Mouse (Mus musculus) heart, postnatal 25 days (tissue): ENCODE measurements around the gene Cyp2r1. TPM values are rescaled to one million over a fixed set of nuclear protein-coding genes. Genes with fewer than 3 reads are reported as not detected.
"Not testable (repeated sequence)": the region's sequence is repeated elsewhere in the genome, so short reads cannot be mapped to it uniquely, and the experiment has no call there.

Experiments
- DNase-seq: peaks from one replicate; pipeline ENCODE4 v3.0.0; 2022; ENCODE audit warnings: low spot score
- intact Hi-C: fragments of 180-260 bp; cut with DNase I; formaldehyde crosslinking; loops from one replicate; pipeline ENCODE4 v1.15.1; 2025
- total RNA-seq, 2 experiments: library from RNA; stranded (reverse); gene quantifications; 2 replicates each; pipeline ENCODE4 v1.2.3; 2021

The Cyp2r1 gene
- total RNA-seq, result 1 to 10 TPM in 1 of 2 experiments, under 1 TPM in 1; 0.44 to 1.1 TPM

- intact Hi-C loops, result no loop called here
- DNase-seq, result peak; percentile 89
Observed at GRCm38 (mm10) chr7:114562531-114563241, at the start of gene Cyp2r1. Cyp2r1 (minus strand) TSS chr7:114562972.

- DNase-seq, intact Hi-C loops: not testable (repeated sequence)
Observed at GRCm38 (mm10) chr7:114594391-114594790, 31.6 kb upstream of the Cyp2r1 start.

- DNase-seq, result no peak
- intact Hi-C loops, result loop anchor here (5.0 kb wide), 4 partner anchors 50 to 220 kb away; no protein-coding TSS in a partner anchor
Observed at GRCm38 (mm10) chr7:114582441-114582840, 19.7 kb upstream of the Cyp2r1 start.

- DNase-seq, result no peak
- intact Hi-C loops, result loop anchor here (5.0 kb wide), 4 partner anchors 51 to 221 kb away; no protein-coding TSS in a partner anchor
Observed at GRCm38 (mm10) chr7:114581200-114581599, 18.4 kb upstream of the Cyp2r1 start.

GRCm38 (mm10) chr7:114580426-114580825 is 17.7 kb upstream of the Cyp2r1 start:
- DNase-seq, result no peak
- intact Hi-C loops, result loop anchor here (1.0 to 5.0 kb wide), 5 partner anchors 52 to 237 kb away; no protein-coding TSS in a partner anchor

- no peak for DNase-seq
- intact Hi-C loops, result loop anchor here (5.0 to 10.0 kb wide), 2 partner anchors 75 to 283 kb away; no protein-coding TSS in a partner anchor
Observed at GRCm38 (mm10) chr7:114577665-114578064, 14.9 kb upstream of the Cyp2r1 start.

- no peak for DNase-seq
- intact Hi-C loops, result loop anchor here (5.0 to 10.0 kb wide), 2 partner anchors 75 to 282 kb away; no protein-coding TSS in a partner anchor
Observed at GRCm38 (mm10) chr7:114576931-114577330, 14.2 kb upstream of the Cyp2r1 start.

GRCm38 (mm10) chr7:114573866-114574265 is 11.1 kb upstream of the Cyp2r1 start:
- intact Hi-C loops, result loop anchor here (10.0 kb wide), 1 partner anchor 279 kb away; no protein-coding TSS in a partner anchor
- DNase-seq, result not testable (repeated sequence)

- intact Hi-C loops, result no loop called here
- DNase-seq, result no peak
Observed at GRCm38 (mm10) chr7:114536179-114536578, 26.6 kb downstream of the Cyp2r1 start.

- intact Hi-C loops, result no loop called here
- DNase-seq, result no peak
Observed at GRCm38 (mm10) chr7:114526245-114526644, 36.5 kb downstream of the Cyp2r1 start.

- intact Hi-C loops, result no loop called here
Observed at GRCm38 (mm10) chr7:114520122-114520521, 42.6 kb downstream of the Cyp2r1 start.

GRCm38 (mm10) chr7:114508879-114509278 is 53.9 kb downstream of the Cyp2r1 start:
- intact Hi-C loops, result loop anchor here (10.0 kb wide), 1 partner anchor 126 kb away; the partner anchor contains the start of gene Calca
- DNase-seq, result no peak

More at GRCm38 (mm10) chr7:114520122-114520521, 42.6 kb downstream of the Cyp2r1 start:
- no peak for DNase-seq

Other genes with a start within 250 kb of the Cyp2r1 start
- gene Pde3b, start 147.7 kb downstream of the Cyp2r1 start, total RNA-seq, result 1 to 10 TPM; 3.9 to 4.1 TPM
- not detected for gene Calca, start 73.4 kb upstream of the Cyp2r1 start, total RNA-seq
- 1 to 10 TPM in 1 of 2 experiments, under 1 TPM in 1; 0.84 to 1.0 TPM for gene Calcb, start 155.7 kb upstream of the Cyp2r1 start, total RNA-seq
- 1 to 10 TPM; 1.3 to 1.4 TPM for gene Insc, start 180.7 kb upstream of the Cyp2r1 start, total RNA-seq